Mouse (Mus musculus): Measurements from ENCODE around the gene Mlh3. TPM values are rescaled to one million over a fixed set of nuclear protein-coding genes. Genes with fewer than 3 reads are reported as not detected.

Gene Mlh3
- polyA plus RNA-seq, 1 experiment from 2014 or later: 2.5 TPM

GRCm38 (mm10) chr12:85256074-85256751, 14.2 kb downstream of the Mlh3 start:
- H3K4me2 ChIP-seq (replicated peaks; ENCODE audit: low read depth): no peak overlapping the region
- no peak overlapping the region for H3K4me3 ChIP-seq (ENCODE audit: low read depth, low read length)
- no peak for TF ChIP-seq CTCF (IDR thresholded peaks at IDR 0.05; ENCODE audit: low read depth)
- no peaks in the 10 kb centered on the region; the same call in 1 of the 2 replicates for H3K36me3 ChIP-seq (ENCODE audit: control insufficient read depth, insufficient read depth)
- H3K9ac ChIP-seq (ENCODE audit: low read depth, low read length): no peak overlapping the region
- H3K27me3 ChIP-seq (replicated peaks; ENCODE audit: control insufficient read depth, insufficient read depth, low read length): no peaks in the 10 kb centered on the region
- ATAC-seq: no peak
- H3K4me1 ChIP-seq (replicated peaks; ENCODE audit: control insufficient read depth, insufficient read depth, low read length): no peaks in the 10 kb centered on the region
- 65% methylated on average over 7 of the region's 7 CpGs for WGBS
- H3K9me3 ChIP-seq (ENCODE audit: control insufficient read depth): no peaks in the 10 kb centered on the region
- no peak overlapping the region for H3K27ac ChIP-seq (ENCODE audit: low read depth, low read length)

- H3K9me3 ChIP-seq (ENCODE audit: control insufficient read depth): no peaks in the 10 kb centered on the region
- no peak overlapping the region for H3K9ac ChIP-seq (ENCODE audit: low read depth, low read length)
- no peak for TF ChIP-seq CTCF (IDR thresholded peaks at IDR 0.05; ENCODE audit: low read depth)
- no peak overlapping the region for H3K4me3 ChIP-seq (ENCODE audit: low read depth, low read length)
- no peaks in the 10 kb centered on the region for H3K4me1 ChIP-seq (replicated peaks; ENCODE audit: control insufficient read depth, insufficient read depth, low read length)
- H3K27ac ChIP-seq (ENCODE audit: low read depth, low read length): no peak overlapping the region
- 83% methylated on average over 3 of the region's 3 CpGs for WGBS
- ATAC-seq: no peak
- no peaks in the 10 kb centered on the region for H3K27me3 ChIP-seq (replicated peaks; ENCODE audit: control insufficient read depth, insufficient read depth, low read length)
- no peak overlapping the region for H3K4me2 ChIP-seq (replicated peaks; ENCODE audit: low read depth)
- H3K36me3 ChIP-seq (ENCODE audit: control insufficient read depth, insufficient read depth): no peaks in the 10 kb centered on the region
Observed at GRCm38 (mm10) chr12:85252083-85252482, 18.3 kb downstream of the Mlh3 start.

GRCm38 (mm10) chr12:85237553-85237952, 32.8 kb downstream of the Mlh3 start:
- no peak for ATAC-seq
- H3K9ac ChIP-seq (ENCODE audit: low read depth, low read length): no peak overlapping the region
- H3K27me3 ChIP-seq (replicated peaks; ENCODE audit: control insufficient read depth, insufficient read depth, low read length): no peaks in the 10 kb centered on the region
- no peak overlapping the region for H3K4me2 ChIP-seq (replicated peaks; ENCODE audit: low read depth)
- H3K36me3 ChIP-seq (ENCODE audit: control insufficient read depth, insufficient read depth): peaks cover 3% of the 10 kb centered on the region; the same call in 1 of the 2 replicates
- H3K4me1 ChIP-seq (replicated peaks; ENCODE audit: control insufficient read depth, insufficient read depth, low read length): no peaks in the 10 kb centered on the region
- no peak for TF ChIP-seq CTCF (IDR thresholded peaks at IDR 0.05; ENCODE audit: low read depth)
- no peak overlapping the region for H3K27ac ChIP-seq (ENCODE audit: low read depth, low read length)
- 83% methylated on average over 5 of the region's 5 CpGs for WGBS
- no peak overlapping the region for H3K4me3 ChIP-seq (ENCODE audit: low read depth, low read length)
- no peaks in the 10 kb centered on the region for H3K9me3 ChIP-seq (ENCODE audit: control insufficient read depth)

- no peaks in the 10 kb centered on the region for H3K4me1 ChIP-seq (replicated peaks; ENCODE audit: control insufficient read depth, insufficient read depth, low read length)
- no peak for TF ChIP-seq CTCF (IDR thresholded peaks at IDR 0.05; ENCODE audit: low read depth)
- no peak overlapping the region for H3K9ac ChIP-seq (ENCODE audit: low read depth, low read length)
- H3K4me3 ChIP-seq (ENCODE audit: low read depth, low read length): no peak overlapping the region
- no peak overlapping the region for H3K27ac ChIP-seq (ENCODE audit: low read depth, low read length)
- H3K27me3 ChIP-seq (replicated peaks; ENCODE audit: control insufficient read depth, insufficient read depth, low read length): no peaks in the 10 kb centered on the region
- 0 out of 2 replicates have a peak, but pooled peaks cover 3% of the 10 kb centered on the region for H3K36me3 ChIP-seq (ENCODE audit: control insufficient read depth, insufficient read depth)
- H3K9me3 ChIP-seq (ENCODE audit: control insufficient read depth): no peaks in the 10 kb centered on the region
- no peak overlapping the region for H3K4me2 ChIP-seq (replicated peaks; ENCODE audit: low read depth)
- no peak for ATAC-seq
- 83% methylated on average over 21 of the region's 21 CpGs for WGBS
Observed at GRCm38 (mm10) chr12:85233376-85234358, 36.7 kb downstream of the Mlh3 start.

GRCm38 (mm10) chr12:85227876-85228599, 42.4 kb downstream of the Mlh3 start:
- no peak for TF ChIP-seq CTCF (IDR thresholded peaks at IDR 0.05; ENCODE audit: low read depth)
- H3K27ac ChIP-seq (ENCODE audit: low read depth, low read length): no peak overlapping the region
- H3K9ac ChIP-seq (ENCODE audit: low read depth, low read length): no peak overlapping the region
- no peaks in the 10 kb centered on the region for H3K9me3 ChIP-seq (ENCODE audit: control insufficient read depth)
- no peak overlapping the region for H3K4me3 ChIP-seq (ENCODE audit: low read depth, low read length)
- ATAC-seq: no peak
- H3K36me3 ChIP-seq (ENCODE audit: control insufficient read depth, insufficient read depth): peaks cover 41% of the 10 kb centered on the region
- 68% methylated on average over 15 of the region's 15 CpGs for WGBS
- H3K4me1 ChIP-seq (replicated peaks; ENCODE audit: control insufficient read depth, insufficient read depth, low read length): no peaks in the 10 kb centered on the region
- H3K27me3 ChIP-seq (replicated peaks; ENCODE audit: control insufficient read depth, insufficient read depth, low read length): no peaks in the 10 kb centered on the region
- no peak overlapping the region for H3K4me2 ChIP-seq (replicated peaks; ENCODE audit: low read depth)

- H3K4me3 ChIP-seq (ENCODE audit: low read depth, low read length): no peak overlapping the region
- H3K36me3 ChIP-seq (ENCODE audit: control insufficient read depth, insufficient read depth): peaks cover 48% of the 10 kb centered on the region
- H3K4me2 ChIP-seq (replicated peaks; ENCODE audit: low read depth): no peak overlapping the region
- no peak for TF ChIP-seq CTCF (IDR thresholded peaks at IDR 0.05; ENCODE audit: low read depth)
- ATAC-seq: no peak
- no peaks in the 10 kb centered on the region for H3K27me3 ChIP-seq (replicated peaks; ENCODE audit: control insufficient read depth, insufficient read depth, low read length)
- no peaks in the 10 kb centered on the region for H3K4me1 ChIP-seq (replicated peaks; ENCODE audit: control insufficient read depth, insufficient read depth, low read length)
- H3K9me3 ChIP-seq (ENCODE audit: control insufficient read depth): no peaks in the 10 kb centered on the region
- H3K9ac ChIP-seq (ENCODE audit: low read depth, low read length): no peak overlapping the region
- no peak overlapping the region for H3K27ac ChIP-seq (ENCODE audit: low read depth, low read length)
- 65% methylated on average over 7 of the region's 7 CpGs for WGBS
Observed at GRCm38 (mm10) chr12:85227227-85227626, 43.2 kb downstream of the Mlh3 start.
